Mouse (Mus musculus) hindbrain, embryonic 11.5 days (tissue): ENCODE results near the gene G0s2. TPM values are rescaled to one million over a fixed set of nuclear protein-coding genes. Genes with fewer than 3 reads are reported as not detected.
"Not testable (repeated sequence)": the region's sequence is repeated elsewhere in the genome, so short reads cannot be mapped to it uniquely, and the experiment has no call there.

ENCODE experiments used
- ATAC-seq: fragments of 200-750 bp; cut with Nextera tagmentation; 2 replicates; pipeline ENCODE4 v1.8.0; 2017; ENCODE audit warnings: mild to moderate bottlenecking, moderate TSS enrichment, moderate library complexity; ENCODE audit not compliant: low FRiP score
- DNase-seq: peaks from one replicate; pipeline ENCODE4 v3.0.0-alpha.2; 2015; ENCODE audit warnings: low spot score
- H3K27ac ChIP-seq: fragments of 300-500 bp; sonication (generic); 2 replicates; pipeline ENCODE4 v1.5.1; 2014; ENCODE audit warnings: mild to moderate bottlenecking, low read depth, low read length
- H3K27me3 ChIP-seq: fragments of 300-500 bp; sonication (generic); 2 replicates; pipeline ENCODE4 v1.6.1; 2014; ENCODE audit warnings: mild to moderate bottlenecking, low read length, moderate library complexity, mixed read lengths; ENCODE audit not compliant: control insufficient read depth, insufficient read depth
- H3K36me3 ChIP-seq: fragments of 300-500 bp; sonication (generic); 2 replicates; pipeline ENCODE4 v1.6.1; 2014; ENCODE audit warnings: mild to moderate bottlenecking, low read length, moderate library complexity, mixed read lengths; ENCODE audit not compliant: control insufficient read depth, insufficient read depth
- H3K4me1 ChIP-seq: fragments of 300-500 bp; sonication (generic); replicated peaks from 2 replicates; pipeline ENCODE4 v1.6.1; 2014; ENCODE audit warnings: low read length, mixed read lengths; ENCODE audit not compliant: control insufficient read depth, insufficient read depth
- H3K4me2 ChIP-seq: fragments of 300-500 bp; sonication (generic); replicated peaks from 2 replicates; pipeline ENCODE4 v1.6.1; 2014; ENCODE audit warnings: mild to moderate bottlenecking, low read depth, low read length
- H3K4me3 ChIP-seq: fragments of 300-500 bp; sonication (generic); 2 replicates; pipeline ENCODE4 v1.5.1; 2014; ENCODE audit warnings: low read depth, low read length
- H3K9ac ChIP-seq: fragments of 300-500 bp; sonication (generic); 2 replicates; pipeline ENCODE4 v1.6.1; 2014; ENCODE audit warnings: low read depth, low read length
- H3K9me3 ChIP-seq: fragments of 300-500 bp; sonication (generic); 2 replicates; pipeline ENCODE4 v1.6.1; 2016; ENCODE audit warnings: low read length; ENCODE audit not compliant: control insufficient read depth
- WGBS: fragments of 180-500 bp; shearing (Covaris S2); extraction: QIAGEN DNeasy Blood & Tissue Kit; methylation state at CpG from one replicate; pipeline ENCODE4 v1.1.7; 2014; 5-methylcytosine and 5-hydroxymethylcytosine counted together
- polyA plus RNA-seq: library from polyadenylated mRNA; unstranded; fragments of >200 nt; fragmentation: Nextera tagmentation; extraction: Ambion mirVana; gene quantifications from 2 replicates; pipeline ENCODE4 v1.2.1, GENCODE M21; 2014

Gene G0s2
- polyA plus RNA-seq, 1 experiment from 2014 or later = 7.5 TPM

DNA sequence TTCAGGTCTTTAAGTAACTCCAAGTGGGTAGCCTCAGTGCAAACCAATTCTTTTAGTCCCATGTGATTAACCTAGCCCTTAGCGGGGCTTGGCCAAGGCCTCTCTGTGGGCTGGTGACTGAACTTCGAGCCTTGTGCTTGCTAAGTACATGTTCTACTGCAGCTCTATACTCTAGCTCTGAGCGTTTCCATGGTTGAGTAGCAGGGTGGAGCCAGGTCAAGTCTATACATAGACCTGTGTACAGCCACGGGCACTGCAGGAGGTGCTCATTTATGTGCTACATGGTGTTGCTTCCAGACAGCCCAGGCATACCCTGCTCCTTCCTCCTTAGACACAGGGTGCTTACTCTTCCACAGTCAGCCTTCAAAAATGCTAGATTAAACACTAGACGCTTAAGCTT is 22.9 kb upstream of the G0s2 start:
- ATAC-seq = no peak
- Histone ChIP-seq H3K27ac (no peak overlapping the region), H3K9me3 (no peaks in the 10 kb centered on the region), H3K9ac (no peak overlapping the region), H3K4me2 (no peak overlapping the region), H3K36me3 (no peaks in the 10 kb centered on the region), H3K4me1 (no peaks in the 10 kb centered on the region), H3K27me3 (no peaks in the 10 kb centered on the region), H3K4me3 (no peak overlapping the region)
- WGBS = 89% methylated on average over 5 of the region's 5 CpGs
- DNase-seq = no peak

DNA sequence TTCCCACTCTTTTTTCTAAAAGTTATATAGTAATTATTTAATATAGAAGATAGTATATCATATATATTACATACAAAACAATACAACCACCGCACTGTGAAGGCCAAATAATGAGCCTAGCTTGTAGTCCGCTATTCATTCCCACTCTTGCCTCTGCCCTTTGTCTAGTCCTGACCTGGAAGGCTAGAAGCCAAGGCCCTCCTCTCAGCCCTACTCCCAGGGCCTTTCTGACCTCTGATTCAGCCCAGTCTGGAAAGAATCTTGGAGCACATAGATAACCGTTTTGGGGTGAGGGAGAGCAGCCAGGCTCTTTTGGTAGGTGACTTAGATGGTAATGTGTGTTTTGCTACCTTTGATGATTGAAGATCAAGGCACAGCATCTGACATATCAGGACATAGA is 20.9 kb upstream of the G0s2 start:
- Histone ChIP-seq H3K27ac (no peak overlapping the region), H3K27me3 (no peaks in the 10 kb centered on the region), H3K9me3 (no peaks in the 10 kb centered on the region), H3K4me2 (no peak overlapping the region), H3K4me1 (no peaks in the 10 kb centered on the region), H3K9ac (no peak overlapping the region), H3K4me3 (no peak overlapping the region), H3K36me3 (no peaks in the 10 kb centered on the region)
- no peak for DNase-seq
- WGBS = 67% methylated on average over 3 of the region's 3 CpGs
- no peak for ATAC-seq

DNA sequence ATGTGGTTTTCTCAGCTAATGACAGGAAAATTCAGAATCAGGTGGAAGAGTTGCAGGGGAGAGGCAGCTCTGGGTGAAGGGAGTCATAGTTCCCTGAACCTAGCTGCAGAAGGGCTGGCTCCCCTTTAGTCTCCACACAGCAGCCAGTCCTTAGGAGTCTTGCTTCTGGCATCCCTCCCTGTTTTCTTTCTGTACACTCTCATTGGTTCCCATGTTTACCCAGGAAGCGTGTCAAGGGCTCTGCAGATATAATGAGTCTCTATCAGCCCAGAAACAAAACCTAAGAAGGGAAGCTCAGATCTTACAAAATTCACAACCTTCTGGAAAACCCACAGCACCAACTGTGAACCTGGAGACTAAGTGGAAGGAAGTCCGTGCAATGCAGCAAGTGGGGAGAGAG is 20.0 kb upstream of the G0s2 start:
- no peaks in the 10 kb centered on the region for H3K9me3 ChIP-seq
- no peaks in the 10 kb centered on the region for H3K27me3 ChIP-seq
- H3K4me3 ChIP-seq = no peak overlapping the region
- WGBS = 64% methylated on average over 2 of the region's 2 CpGs
- H3K36me3 ChIP-seq = no peaks in the 10 kb centered on the region
- H3K9ac ChIP-seq = no peak overlapping the region
- ATAC-seq = no peak
- no peak overlapping the region for H3K4me2 ChIP-seq
- no peak for DNase-seq
- no peak overlapping the region for H3K27ac ChIP-seq
- H3K4me1 ChIP-seq = no peaks in the 10 kb centered on the region

DNA sequence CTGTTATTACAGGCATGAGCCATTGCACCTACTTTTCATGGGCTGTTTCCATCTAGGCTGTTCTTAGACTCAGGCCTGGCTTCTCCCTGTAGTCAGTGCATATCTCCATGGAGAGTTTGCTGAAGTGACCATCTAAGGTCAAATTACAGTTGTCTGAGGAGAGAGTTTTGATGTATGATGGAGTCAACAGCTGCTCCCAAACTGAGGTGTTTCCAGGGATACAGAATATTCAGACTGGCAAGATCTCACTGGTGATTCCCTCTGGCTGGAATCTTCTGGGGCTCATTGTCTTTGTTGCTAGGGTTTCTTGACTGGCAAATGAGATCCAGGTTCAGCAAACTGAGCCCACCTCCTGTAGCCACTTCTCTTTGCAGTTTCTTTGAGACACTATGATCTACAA is 17.7 kb upstream of the G0s2 start:
- no peak overlapping the region for H3K4me3 ChIP-seq
- H3K27me3 ChIP-seq = no peaks in the 10 kb centered on the region
- H3K4me2 ChIP-seq = no peak overlapping the region
- no peaks in the 10 kb centered on the region for H3K9me3 ChIP-seq
- H3K27ac ChIP-seq = no peak overlapping the region
- DNase-seq (no peak), ATAC-seq (no peak)
- H3K9ac ChIP-seq = no peak overlapping the region
- H3K4me1 ChIP-seq = no peaks in the 10 kb centered on the region
- no peaks in the 10 kb centered on the region for H3K36me3 ChIP-seq

DNA sequence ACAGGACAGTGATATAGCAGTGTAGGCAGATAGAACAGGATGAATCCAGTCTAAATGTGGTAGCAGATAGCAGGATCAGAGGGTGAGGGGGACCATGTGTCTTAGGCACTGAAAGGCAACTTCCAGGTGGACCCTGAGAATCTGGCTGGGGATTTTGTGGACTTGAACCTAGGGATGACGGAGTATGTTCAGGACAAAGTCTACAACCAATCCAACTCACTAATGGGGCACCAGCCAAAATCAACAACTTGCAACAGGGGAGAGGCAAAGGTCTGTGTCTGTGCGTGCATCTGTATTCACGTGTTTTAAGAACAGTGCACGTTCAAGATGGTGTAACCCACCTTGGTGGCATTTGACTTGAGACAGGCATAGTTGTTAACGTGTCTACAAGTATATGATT is 16.9 kb upstream of the G0s2 start:
- Histone ChIP-seq H3K36me3 (no peaks in the 10 kb centered on the region), H3K4me1 (no peaks in the 10 kb centered on the region), H3K4me3 (no peak overlapping the region), H3K4me2 (no peak overlapping the region), H3K9me3 (no peaks in the 10 kb centered on the region), H3K9ac (no peak overlapping the region), H3K27me3 (no peaks in the 10 kb centered on the region), H3K27ac (no peak overlapping the region)
- ATAC-seq (no peak), DNase-seq (no peak)
- 90% methylated on average over 5 of the region's 5 CpGs for WGBS

DNA sequence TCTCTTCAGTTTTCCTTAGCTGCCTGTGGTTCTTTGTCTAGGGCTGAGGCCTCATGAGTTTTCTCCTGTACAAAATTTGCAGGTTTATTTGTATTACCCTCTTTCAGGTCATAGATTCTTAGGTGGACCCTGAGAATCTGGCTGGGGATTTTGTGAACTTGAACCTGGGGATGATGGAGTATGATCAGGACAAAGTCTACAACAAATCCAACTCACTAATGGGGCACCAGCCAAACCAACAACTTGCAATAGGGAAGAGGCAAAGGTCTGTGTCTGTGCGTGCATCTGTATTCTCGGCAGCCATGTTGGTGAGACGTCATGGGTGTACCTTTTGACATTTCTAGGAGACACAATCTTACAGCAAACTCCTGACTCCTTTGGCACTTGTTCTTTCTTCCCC is 16.1 kb upstream of the G0s2 start:
- DNase-seq (no peak), ATAC-seq (no peak)
- Histone ChIP-seq H3K4me2 (no peak overlapping the region), H3K4me3 (no peak overlapping the region), H3K9me3 (no peaks in the 10 kb centered on the region), H3K27me3 (no peaks in the 10 kb centered on the region), H3K9ac (no peak overlapping the region), H3K4me1 (no peaks in the 10 kb centered on the region), H3K36me3 (no peaks in the 10 kb centered on the region), H3K27ac (no peak overlapping the region)
- 90% methylated on average over 3 of the region's 3 CpGs for WGBS

DNA sequence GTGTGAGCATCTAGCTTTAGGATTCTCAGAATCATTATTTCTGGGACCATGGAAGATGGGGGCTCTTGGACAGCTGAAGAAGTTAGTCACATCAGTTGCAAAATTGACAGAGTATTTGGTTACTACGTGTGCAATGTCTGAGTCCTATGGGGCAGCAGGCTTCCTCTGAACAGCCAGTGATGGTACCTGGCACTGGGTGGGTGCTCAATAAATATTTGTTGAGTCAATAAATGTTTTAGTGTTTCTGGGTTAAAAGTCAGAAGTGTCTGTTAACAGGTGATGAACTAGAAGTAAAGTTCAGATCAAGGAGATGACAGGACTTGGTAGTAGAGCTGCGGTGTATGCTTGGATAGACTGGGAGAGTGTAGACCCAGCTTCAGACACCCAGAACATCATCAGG is 14.6 kb upstream of the G0s2 start:
- no peak overlapping the region for H3K4me3 ChIP-seq
- ATAC-seq (no peak), DNase-seq (no peak)
- H3K4me1 ChIP-seq = no peaks in the 10 kb centered on the region
- 92% methylated on average over 2 of the region's 2 CpGs for WGBS
- no peaks in the 10 kb centered on the region for H3K27me3 ChIP-seq
- H3K36me3 ChIP-seq = no peaks in the 10 kb centered on the region
- no peaks in the 10 kb centered on the region for H3K9me3 ChIP-seq
- H3K9ac ChIP-seq = no peak overlapping the region
- no peak overlapping the region for H3K4me2 ChIP-seq
- no peak overlapping the region for H3K27ac ChIP-seq

DNA sequence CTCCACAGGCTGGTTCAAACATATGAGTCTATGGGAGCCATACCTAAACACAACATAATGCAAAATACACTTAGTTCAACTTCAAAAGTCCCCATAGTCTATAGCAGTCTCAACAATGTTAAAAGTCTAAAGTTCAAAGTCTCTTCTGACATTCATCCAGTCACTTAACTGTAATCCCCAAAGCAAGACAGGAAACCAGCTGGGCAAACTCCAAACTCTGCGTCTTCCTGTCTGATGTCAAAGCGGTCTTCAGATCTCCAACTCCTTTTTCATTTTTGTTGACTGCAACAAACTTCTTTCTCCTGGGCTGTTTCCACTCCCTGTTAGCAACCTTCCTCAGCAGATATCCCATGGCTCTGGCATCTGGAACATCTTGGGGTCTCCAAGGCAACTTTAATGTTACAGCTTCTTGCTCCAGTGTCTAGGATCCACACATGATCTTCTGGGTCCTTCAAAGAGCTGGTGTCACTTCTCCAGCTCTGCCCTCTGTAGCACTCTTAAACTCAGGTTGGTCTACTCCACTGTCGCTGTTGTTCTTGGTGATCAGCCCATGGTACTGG is 12.8 kb upstream of the G0s2 start:
- H3K36me3 ChIP-seq = not testable (repeated sequence)
- WGBS = 89% methylated on average over 3 of the region's 3 CpGs

DNA sequence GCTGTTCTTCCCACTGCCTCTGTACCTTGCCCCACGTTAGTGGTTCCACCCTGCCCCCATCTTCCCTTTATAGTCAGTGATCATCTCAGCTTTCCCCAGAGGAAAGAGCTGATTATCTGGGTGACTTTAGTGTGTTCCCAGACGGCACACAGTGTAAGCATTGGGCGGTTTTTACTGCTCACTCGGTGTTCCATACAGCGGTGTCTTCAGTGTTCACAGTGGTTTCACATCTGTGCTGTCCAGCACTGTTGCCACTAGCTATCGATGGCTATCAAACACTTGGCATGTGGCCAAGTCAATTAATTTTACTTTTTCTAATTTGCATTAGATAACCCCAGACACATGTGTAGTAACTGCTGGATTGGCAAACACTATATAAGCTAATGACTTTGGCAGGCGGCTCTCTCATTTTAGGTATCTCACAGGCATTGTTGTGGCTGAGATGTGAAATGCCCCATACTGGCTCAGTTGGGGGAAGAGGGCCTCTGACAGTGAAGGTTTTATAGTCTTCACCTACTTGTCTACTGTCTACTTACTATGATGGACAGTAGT is 11.3 kb upstream of the G0s2 start:
- H3K9me3 ChIP-seq = no peaks in the 10 kb centered on the region
- H3K27me3 ChIP-seq = no peaks in the 10 kb centered on the region
- no peaks in the 10 kb centered on the region for H3K4me1 ChIP-seq
- no peaks in the 10 kb centered on the region for H3K36me3 ChIP-seq
- ATAC-seq (no peak), DNase-seq (no peak)
- H3K4me3 ChIP-seq = no peak overlapping the region
- H3K4me2 ChIP-seq = no peak overlapping the region
- H3K27ac ChIP-seq = no peak overlapping the region
- H3K9ac ChIP-seq = no peak overlapping the region
- WGBS = 87% methylated on average over 7 of the region's 7 CpGs

More for the DNA sequence above, 12.8 kb upstream of the G0s2 start:
- H3K9ac ChIP-seq, ATAC-seq, H3K4me3 ChIP-seq, H3K4me1 ChIP-seq, H3K27me3 ChIP-seq, H3K4me2 ChIP-seq, DNase-seq, H3K9me3 ChIP-seq, H3K27ac ChIP-seq: not testable (repeated sequence)
